Mouse (Mus musculus): Measurements from ENCODE around the gene Gm17581.

Gene Gm17581

GRCm38 (mm10) chr2:155689211-155689610 is 46.5 kb downstream of the Gm17581 start:
- DNase-seq: peak; percentile 13

GRCm38 (mm10) chr2:155687746-155688145 is 47.9 kb downstream of the Gm17581 start:
- no peak for DNase-seq

- no peak for DNase-seq
Measured at GRCm38 (mm10) chr2:155686572-155686971, 49.1 kb downstream of the Gm17581 start.

Measured in cerebellum, adult 9-10 months (tissue).